Mouse (Mus musculus): ENCODE data around the gene Tspyl1. TPM values are rescaled to one million over a fixed set of nuclear protein-coding genes. Genes with fewer than 3 reads are reported as not detected.

The Tspyl1 gene
- 25.7 and 51.4 TPM in 2 replicates for polyA plus RNA-seq (2012; ENCODE audit: low replicate concordance)

DNA sequence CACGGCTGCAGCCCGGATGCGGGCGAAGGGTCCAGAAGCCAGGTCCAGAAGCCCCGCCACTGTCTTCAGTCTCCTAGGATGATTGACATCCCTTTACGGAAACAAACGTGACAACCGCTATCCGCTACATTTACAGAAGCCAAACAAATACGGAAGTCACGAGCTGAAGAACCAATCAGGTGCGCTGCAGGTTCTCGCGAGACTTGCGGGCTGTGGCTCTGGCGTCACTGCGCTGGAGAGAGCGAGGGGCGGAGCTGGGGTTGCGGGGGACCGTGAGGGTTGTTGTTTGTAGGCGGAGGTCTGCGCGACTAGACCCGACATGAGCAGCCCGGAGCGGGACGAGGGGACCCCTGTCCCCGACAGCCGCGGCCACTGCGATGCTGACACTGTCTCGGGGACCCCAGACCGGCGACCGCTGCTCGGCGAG, at the start of gene Tspyl1:
Tspyl1 (plus strand) TSS at position 229 of the 427 bp plus-strand sequence.

DNA sequence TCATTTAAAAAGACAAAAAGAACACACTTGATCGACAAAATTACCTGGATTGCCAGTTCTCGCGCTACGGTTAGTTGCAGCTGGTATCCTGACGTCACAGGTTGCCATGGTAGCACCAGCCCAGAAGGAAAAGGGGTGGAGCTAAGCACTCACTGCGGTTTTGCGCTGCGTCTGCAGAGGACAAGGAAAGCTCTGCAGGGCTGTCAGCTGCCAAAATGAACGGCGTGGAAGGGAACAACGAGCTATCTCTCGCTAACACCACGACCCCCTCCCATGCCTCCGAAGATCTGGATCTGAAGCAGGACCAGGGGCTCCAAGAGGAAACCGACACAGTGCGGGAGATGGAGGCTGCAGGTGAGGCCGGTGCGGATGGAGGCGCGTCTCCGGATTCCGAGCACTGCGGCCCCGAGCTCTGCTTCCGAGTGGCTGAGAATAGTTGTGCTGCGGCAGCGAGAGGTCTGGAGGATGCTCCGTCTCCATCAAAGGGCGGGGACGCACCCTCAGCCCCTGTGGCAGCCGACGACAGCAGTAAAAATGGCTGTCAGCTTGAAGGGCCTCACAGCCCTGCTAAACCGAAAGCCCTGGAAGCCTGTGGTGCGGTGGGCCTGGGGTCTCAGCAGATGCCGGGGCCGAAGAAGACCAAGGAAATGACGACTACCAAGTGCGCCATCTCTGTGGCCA, 15.4 kb downstream of the Tspyl1 start, which contains the start of gene Tspyl4:
Tspyl4 (plus strand) TSS at position 144 of the 681 bp plus-strand sequence.

Other genes starting within 250 kb of the Tspyl1 start
- gene Trappc3l, start 244.6 kb upstream of the Tspyl1 start, polyA plus RNA-seq (2012; ENCODE audit: low replicate concordance), result not detected in 2 replicates
- not detected in 2 replicates for gene Calhm4, start 237.9 kb upstream of the Tspyl1 start, polyA plus RNA-seq (2012; ENCODE audit: low replicate concordance)
- not detected in 2 replicates for gene Calhm5, start 185.7 kb upstream of the Tspyl1 start, polyA plus RNA-seq (2012; ENCODE audit: low replicate concordance)
- 20.3 and 22.2 TPM in 2 replicates for gene Calhm6, start 154.2 kb upstream of the Tspyl1 start, polyA plus RNA-seq (2012; ENCODE audit: low replicate concordance)
- gene Dse, start 74.5 kb upstream of the Tspyl1 start, polyA plus RNA-seq (2012; ENCODE audit: low replicate concordance), result 2.7 and 5.2 TPM in 2 replicates
- gene Tspyl4, start 15.3 kb downstream of the Tspyl1 start, polyA plus RNA-seq (2012; ENCODE audit: low replicate concordance), result 3.7 and 4.4 TPM in 2 replicates
- gene Col10a1, start 107.8 kb downstream of the Tspyl1 start, polyA plus RNA-seq (2012; ENCODE audit: low replicate concordance), result not detected in 2 replicates
- 2.0 and 9.0 TPM in 2 replicates for gene Nt5dc1, start 136.4 kb downstream of the Tspyl1 start, polyA plus RNA-seq (2012; ENCODE audit: low replicate concordance)
- not detected in 2 replicates for gene Frk, start 201.2 kb downstream of the Tspyl1 start, polyA plus RNA-seq (2012; ENCODE audit: low replicate concordance)

Data from hematopoietic multipotent progenitor cell, adult 10-12 weeks (in vitro differentiated cells).